Mouse (Mus musculus) ES-Bruce4 (cell line): ENCODE results near the gene Fancc. TPM values are rescaled to one million over a fixed set of nuclear protein-coding genes. Genes with fewer than 3 reads are reported as not detected.
A peak's percentile ranks its signal among the peaks of the same experiment; 100 is the strongest.

Source experiments
- H3K27ac ChIP-seq: 2 replicates; pipeline ENCODE4 v1.5.1; 2012; ENCODE audit warnings: low read length, inconsistent platforms; ENCODE audit not compliant: insufficient read depth
- H3K27me3 ChIP-seq: 2 replicates; pipeline ENCODE4 v1.6.1; 2012; ENCODE audit warnings: mild to moderate bottlenecking, low read length, inconsistent platforms; ENCODE audit not compliant: control insufficient read depth, poor library complexity, insufficient read depth, severe bottlenecking
- H3K36me3 ChIP-seq: 2 replicates; pipeline ENCODE4 v1.6.1; 2012; ENCODE audit warnings: inconsistent platforms, mild to moderate bottlenecking, low read length, moderate library complexity; ENCODE audit not compliant: control insufficient read depth, poor library complexity, insufficient read depth, severe bottlenecking
- H3K4me1 ChIP-seq: one replicate; pipeline ENCODE4 v1.8.1; 2011; ENCODE audit warnings: low read length; ENCODE audit not compliant: control insufficient read depth, insufficient read depth
- H3K4me3 ChIP-seq: 2 replicates; pipeline ENCODE4 v1.5.1; 2011; ENCODE audit warnings: low read depth, mild to moderate bottlenecking, low read length
- H3K9ac ChIP-seq: 2 replicates; pipeline ENCODE4 v1.6.1; 2012; ENCODE audit warnings: low read depth, mild to moderate bottlenecking, inconsistent platforms; ENCODE audit not compliant: poor library complexity, severe bottlenecking
- H3K9me3 ChIP-seq: replicated peaks from 2 replicates; pipeline ENCODE4 v1.6.1; 2012; ENCODE audit warnings: mild to moderate bottlenecking, low read length, inconsistent platforms; ENCODE audit not compliant: control insufficient read depth, poor library complexity, insufficient read depth, severe bottlenecking
- CTCF ChIP-seq: IDR thresholded peaks from one replicate; pipeline ENCODE4 v1.8.1; 2011; ENCODE audit warnings: low read depth, low read length
- EP300 ChIP-seq: IDR thresholded peaks from 2 replicates; pipeline ENCODE4 v1.6.1; 2011; ENCODE audit warnings: low read depth, low read length; ENCODE audit not compliant: insufficient read depth
- POLR2A ChIP-seq: IDR thresholded peaks from one replicate; pipeline ENCODE4 v1.8.1; 2011; ENCODE audit warnings: low read length; ENCODE audit not compliant: insufficient read depth
- polyA plus RNA-seq: library from polyadenylated mRNA; stranded (reverse); fragments of >200 nt; gene quantifications from 2 replicates; pipeline ENCODE4 v1.2.4, GENCODE M21; 2011; ENCODE audit warnings: low read depth; ENCODE audit not compliant: missing spikeins, insufficient read depth, insufficient read length

Fancc gene
- polyA plus RNA-seq, 1 experiment = 13.3 TPM

- no peak overlapping the region for H3K27ac ChIP-seq
- H3K4me1 ChIP-seq = no peaks in the 10 kb centered on the region
- peak overlapping the region; percentile 58 for H3K4me3 ChIP-seq
- H3K36me3 ChIP-seq = 0 out of 2 replicates have a peak, but pooled peaks cover under 1% of the 10 kb centered on the region
- H3K9ac ChIP-seq = peak overlapping the region; percentile 53
- no peaks in the 10 kb centered on the region for H3K27me3 ChIP-seq
- TF ChIP-seq CTCF = no peak
- TF ChIP-seq POLR2A = no peak
- no peak for TF ChIP-seq EP300
- peaks cover 5% of the 10 kb centered on the region for H3K9me3 ChIP-seq
Measured at GRCm38 (mm10) chr13:63239301-63239804, 257.7 kb downstream of the Fancc start.

GRCm38 (mm10) chr13:63238045-63238444 lies 259.0 kb downstream of the Fancc start:
- no peak for TF ChIP-seq CTCF
- TF ChIP-seq EP300 = no peak
- no peak for TF ChIP-seq POLR2A
- Histone ChIP-seq H3K9me3 (no peaks in the 10 kb centered on the region), H3K27ac (no peak overlapping the region), H3K4me3 (no peak overlapping the region), H3K27me3 (no peaks in the 10 kb centered on the region), H3K9ac (no peak overlapping the region), H3K36me3 (no peaks in the 10 kb centered on the region), H3K4me1 (no peaks in the 10 kb centered on the region)

GRCm38 (mm10) chr13:63236159-63236893 lies 260.8 kb downstream of the Fancc start:
- H3K4me1 ChIP-seq = no peaks in the 10 kb centered on the region
- no peak overlapping the region for H3K4me3 ChIP-seq
- no peak overlapping the region for H3K9ac ChIP-seq
- no peak overlapping the region for H3K27ac ChIP-seq
- TF ChIP-seq CTCF (no peak), POLR2A (no peak), EP300 (no peak)
- no peaks in the 10 kb centered on the region for H3K27me3 ChIP-seq
- no peaks in the 10 kb centered on the region for H3K36me3 ChIP-seq
- H3K9me3 ChIP-seq = no peaks in the 10 kb centered on the region

GRCm38 (mm10) chr13:63235551-63235950 lies 261.5 kb downstream of the Fancc start:
- H3K27ac ChIP-seq = no peak overlapping the region
- no peaks in the 10 kb centered on the region for H3K4me1 ChIP-seq
- no peak overlapping the region for H3K9ac ChIP-seq
- H3K36me3 ChIP-seq = no peaks in the 10 kb centered on the region
- no peaks in the 10 kb centered on the region for H3K9me3 ChIP-seq
- H3K4me3 ChIP-seq = no peak overlapping the region
- TF ChIP-seq POLR2A (no peak), CTCF (no peak), EP300 (no peak)
- H3K27me3 ChIP-seq = no peaks in the 10 kb centered on the region

Other genes starting within 250 kb of the Fancc start
- gene Ptch1, start 76.3 kb upstream of the Fancc start, polyA plus RNA-seq = 45.5 and 48.8 TPM in 2 replicates